Mouse (Mus musculus) limb, embryonic 11.5 days (tissue): ENCODE measurements around the gene Diaph2. TPM values are rescaled to one million over a fixed set of nuclear protein-coding genes. Genes with fewer than 3 reads are reported as not detected.
"Not testable (repeated sequence)": the region's sequence is repeated elsewhere in the genome, so short reads cannot be mapped to it uniquely, and the experiment has no call there.

Source experiments
- ATAC-seq: fragments of 200-750 bp; cut with Nextera tagmentation; 2 replicates; pipeline ENCODE4 v1.8.0; 2017; ENCODE audit warnings: low read depth; ENCODE audit not compliant: insufficient number of reproducible peaks, low FRiP score, low TSS enrichment
- DNase-seq: peaks from one replicate; pipeline ENCODE4 v3.0.0-alpha.2; 2015; ENCODE audit warnings: low spot score
- H3K27ac ChIP-seq: fragments of 300-500 bp; sonication (generic); replicated peaks from 2 replicates; pipeline ENCODE4 v1.5.1; 2014; ENCODE audit warnings: low read depth, mild to moderate bottlenecking, low read length
- H3K27me3 ChIP-seq: fragments of 300-500 bp; sonication (generic); 2 replicates; pipeline ENCODE4 v1.6.1; 2014; ENCODE audit warnings: mild to moderate bottlenecking, low read length, mixed read lengths; ENCODE audit not compliant: control insufficient read depth, insufficient read depth
- H3K36me3 ChIP-seq: fragments of 300-500 bp; sonication (generic); 2 replicates; pipeline ENCODE4 v1.6.1; 2014; ENCODE audit warnings: mild to moderate bottlenecking, low read length, moderate library complexity, mixed read lengths; ENCODE audit not compliant: control insufficient read depth, insufficient read depth
- H3K4me1 ChIP-seq: fragments of 300-500 bp; sonication (generic); 2 replicates; pipeline ENCODE4 v1.6.1; 2014; ENCODE audit warnings: low read length, mixed read lengths; ENCODE audit not compliant: control insufficient read depth, insufficient read depth
- H3K4me2 ChIP-seq: fragments of 300-500 bp; sonication (generic); 2 replicates; pipeline ENCODE4 v1.6.1; 2014; ENCODE audit warnings: low read depth, mild to moderate bottlenecking, moderate library complexity; ENCODE audit not compliant: severe bottlenecking
- H3K4me3 ChIP-seq: fragments of 300-500 bp; sonication (generic); 2 replicates; pipeline ENCODE4 v1.5.1; 2014; ENCODE audit warnings: low read depth, low read length
- H3K9ac ChIP-seq: fragments of 300-500 bp; sonication (generic); 2 replicates; pipeline ENCODE4 v1.6.1; 2014; ENCODE audit warnings: mild to moderate bottlenecking, low read length
- H3K9me3 ChIP-seq: fragments of 300-500 bp; sonication (generic); 2 replicates; pipeline ENCODE4 v1.6.1; 2016; ENCODE audit warnings: low read length; ENCODE audit not compliant: control insufficient read depth
- WGBS: fragments of 180-500 bp; shearing (Covaris S2); extraction: QIAGEN DNeasy Blood & Tissue Kit; methylation state at CpG from one replicate; pipeline ENCODE4 v1.1.7; 2014; 5-methylcytosine and 5-hydroxymethylcytosine counted together
- polyA plus RNA-seq: library from polyadenylated mRNA; unstranded; fragments of >200 nt; fragmentation: Nextera tagmentation; extraction: Ambion mirVana; gene quantifications from 2 replicates; pipeline ENCODE4 v1.2.1, GENCODE M21; 2014

Diaph2 gene
- polyA plus RNA-seq, 1 experiment from 2014 or later: 3.5 TPM

DNA sequence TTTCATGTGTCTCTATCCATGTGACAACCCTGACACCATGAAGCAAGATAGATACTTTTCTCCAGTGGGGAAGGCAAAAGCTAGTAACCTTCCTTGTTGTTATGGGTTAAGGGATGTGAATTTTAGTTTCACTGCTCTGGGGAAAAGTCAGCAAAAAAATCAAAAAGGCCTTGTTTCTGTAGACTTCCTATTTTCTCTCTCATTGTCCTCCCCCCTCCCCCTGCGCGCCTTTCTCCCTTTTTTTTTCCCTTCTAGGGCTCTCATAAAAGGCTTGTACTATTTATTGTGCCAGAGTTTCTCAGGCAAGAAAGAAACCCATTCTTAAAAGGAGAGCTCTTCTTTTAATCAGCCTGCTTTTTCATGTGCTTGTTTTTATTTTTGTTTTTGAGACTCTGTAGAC is 438.9 kb downstream of the Diaph2 start:
- DNase-seq (no peak), ATAC-seq (no peak)
- 67% methylated on average over 2 of the region's 2 CpGs for WGBS
- Histone ChIP-seq H3K4me2 (no peak overlapping the region), H3K4me1 (no peaks in the 10 kb centered on the region), H3K36me3 (no peaks in the 10 kb centered on the region), H3K9me3 (no peaks in the 10 kb centered on the region), H3K27ac (no peak overlapping the region), H3K4me3 (no peak overlapping the region), H3K27me3 (no peaks in the 10 kb centered on the region), H3K9ac (no peak overlapping the region)

DNA sequence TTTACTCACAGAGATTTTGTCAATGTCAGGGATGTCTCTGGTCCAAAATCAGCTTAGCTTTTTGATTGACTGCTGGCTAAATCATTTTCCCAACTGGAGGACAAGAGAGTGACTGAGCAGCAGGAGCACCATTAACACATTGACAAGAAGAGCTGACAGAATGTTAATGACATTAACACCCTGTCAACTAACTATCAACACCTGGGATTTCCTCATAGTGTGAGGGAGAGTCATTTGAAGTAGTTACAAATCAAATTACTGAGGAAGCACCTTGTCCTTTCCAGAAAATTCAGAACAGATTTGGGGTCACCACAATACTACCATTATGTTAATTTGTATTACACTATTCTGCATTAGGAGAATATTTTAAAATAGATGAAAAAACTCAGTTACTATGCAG is 439.7 kb downstream of the Diaph2 start:
- H3K27ac ChIP-seq: no peak overlapping the region
- no peak overlapping the region for H3K4me2 ChIP-seq
- H3K4me3 ChIP-seq: no peak overlapping the region
- H3K4me1 ChIP-seq: no peaks in the 10 kb centered on the region
- ATAC-seq (no peak), DNase-seq (no peak)
- H3K27me3 ChIP-seq: no peaks in the 10 kb centered on the region
- no peaks in the 10 kb centered on the region for H3K9me3 ChIP-seq
- no peak overlapping the region for H3K9ac ChIP-seq
- no peaks in the 10 kb centered on the region for H3K36me3 ChIP-seq

DNA sequence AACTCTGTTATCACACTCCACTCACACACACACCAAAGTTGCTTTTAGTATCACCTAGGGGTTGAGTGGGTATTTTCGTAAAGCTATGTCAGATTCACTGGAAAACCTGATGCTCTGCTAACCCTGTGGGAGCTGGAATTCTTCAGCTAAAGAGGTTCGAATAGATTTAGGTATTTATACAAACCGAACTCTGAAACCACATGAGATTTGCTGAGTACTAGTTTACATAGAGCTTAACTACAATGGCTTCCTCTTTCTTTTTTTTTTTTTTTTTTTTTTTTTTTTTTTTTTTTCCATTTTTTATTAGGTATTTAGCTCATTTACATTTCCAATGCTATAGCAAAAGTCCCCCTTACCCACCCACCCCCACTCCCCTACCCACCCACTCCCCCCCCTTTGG is 447.9 kb downstream of the Diaph2 start:
- H3K27ac ChIP-seq, H3K9ac ChIP-seq, H3K4me2 ChIP-seq, H3K36me3 ChIP-seq, H3K4me3 ChIP-seq, H3K27me3 ChIP-seq, H3K4me1 ChIP-seq, ATAC-seq, DNase-seq, H3K9me3 ChIP-seq: not testable (repeated sequence)
- WGBS: 84% methylated on average over 3 of the region's 3 CpGs

- Histone ChIP-seq H3K27me3 (no peaks in the 10 kb centered on the region), H3K27ac (no peak overlapping the region), H3K36me3 (no peaks in the 10 kb centered on the region), H3K4me3 (no peak overlapping the region), H3K4me1 (no peaks in the 10 kb centered on the region), H3K9me3 (no peaks in the 10 kb centered on the region), H3K4me2 (no peak overlapping the region), H3K9ac (no peak overlapping the region)
- no peak for DNase-seq
- WGBS: 89% methylated on average over 2 of the region's 2 CpGs
- no peak for ATAC-seq
These were observed 455.7 kb downstream of the Diaph2 start for GRCm38 (mm10) chrX:130205243-130205642.

DNA sequence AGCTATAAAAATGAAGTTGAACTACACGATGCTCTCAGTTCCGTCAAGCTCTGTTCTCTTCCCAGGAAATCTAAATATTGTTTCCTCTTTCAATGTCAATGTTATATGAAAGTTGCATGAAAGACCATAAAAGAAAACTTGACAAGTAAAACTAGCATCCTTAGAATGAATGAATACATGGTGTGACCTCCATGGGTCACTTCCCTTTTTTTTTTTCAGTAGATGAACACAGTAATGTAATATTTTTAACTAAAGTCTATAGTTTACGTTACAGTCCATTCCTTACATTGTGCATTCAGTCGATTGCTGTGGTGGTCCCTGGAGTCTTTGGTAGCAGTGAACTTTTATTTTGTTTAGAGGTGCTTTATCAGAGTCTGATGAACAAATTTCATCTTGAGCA is 462.7 kb downstream of the Diaph2 start:
- no peaks in the 10 kb centered on the region for H3K9me3 ChIP-seq
- H3K27me3 ChIP-seq: no peaks in the 10 kb centered on the region
- DNase-seq (no peak), ATAC-seq (no peak)
- no peak overlapping the region for H3K4me3 ChIP-seq
- no peak overlapping the region for H3K27ac ChIP-seq
- 90% methylated on average over 4 of the region's 4 CpGs for WGBS
- no peak overlapping the region for H3K9ac ChIP-seq
- no peaks in the 10 kb centered on the region for H3K4me1 ChIP-seq
- no peaks in the 10 kb centered on the region for H3K36me3 ChIP-seq
- H3K4me2 ChIP-seq: no peak overlapping the region

GRCm38 (mm10) chrX:130212759-130213158 is 463.2 kb downstream of the Diaph2 start:
- ATAC-seq (no peak), DNase-seq (no peak)
- no peak overlapping the region for H3K4me3 ChIP-seq
- no peaks in the 10 kb centered on the region for H3K4me1 ChIP-seq
- no peaks in the 10 kb centered on the region for H3K36me3 ChIP-seq
- no peak overlapping the region for H3K4me2 ChIP-seq
- H3K9me3 ChIP-seq: no peaks in the 10 kb centered on the region
- H3K27ac ChIP-seq: no peak overlapping the region
- 84% methylated on average over 4 of the region's 4 CpGs for WGBS
- no peaks in the 10 kb centered on the region for H3K27me3 ChIP-seq
- H3K9ac ChIP-seq: no peak overlapping the region

DNA sequence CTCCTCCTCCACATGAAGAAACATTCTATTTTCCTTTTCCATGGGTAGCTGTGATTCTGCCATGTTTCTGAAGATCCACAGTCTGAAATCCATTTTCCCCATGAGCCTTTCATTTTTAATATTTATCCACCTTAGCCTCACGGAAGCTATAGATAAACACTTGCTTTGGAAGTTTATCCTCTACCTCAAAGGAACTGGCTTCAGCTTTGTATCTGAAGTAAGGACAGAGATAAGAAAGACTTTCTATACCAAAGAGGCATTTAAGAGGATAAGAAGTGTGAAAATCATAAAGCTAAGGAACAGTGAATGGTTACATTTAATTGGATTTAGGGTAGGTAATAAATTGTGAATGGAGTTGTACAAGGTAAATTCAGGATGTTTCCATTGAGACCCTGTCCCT is 480.5 kb downstream of the Diaph2 start:
- WGBS: 89% methylated on average over 1 of the region's 1 CpGs
- Histone ChIP-seq H3K27ac (no peak overlapping the region), H3K4me2 (no peak overlapping the region), H3K4me1 (no peaks in the 10 kb centered on the region), H3K9ac (no peak overlapping the region), H3K4me3 (no peak overlapping the region), H3K36me3 (no peaks in the 10 kb centered on the region), H3K27me3 (no peaks in the 10 kb centered on the region), H3K9me3 (no peaks in the 10 kb centered on the region)
- no peak for DNase-seq
- ATAC-seq: no peak

DNA sequence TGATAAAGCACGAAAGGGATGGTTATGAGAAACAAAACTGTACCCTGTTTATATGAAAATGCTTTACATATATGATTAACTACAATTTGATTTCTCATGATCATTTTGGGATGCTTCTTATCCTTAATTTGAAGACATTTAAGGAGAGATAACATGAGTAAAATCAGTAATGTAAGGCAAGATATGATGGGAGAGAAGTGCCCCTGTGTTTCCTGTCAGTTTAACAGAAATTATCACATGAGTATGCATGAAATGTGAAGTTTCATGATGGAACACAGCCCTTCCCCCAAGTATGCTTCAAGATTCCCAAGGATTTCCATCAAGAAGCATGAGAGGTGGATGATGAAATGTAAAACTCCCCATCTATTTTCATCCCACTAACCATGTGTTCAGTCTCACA is 485.6 kb downstream of the Diaph2 start:
- 85% methylated on average over 1 of the region's 1 CpGs for WGBS
- H3K27ac ChIP-seq: no peak overlapping the region
- ATAC-seq: no peak
- H3K27me3 ChIP-seq: no peaks in the 10 kb centered on the region
- no peak for DNase-seq
- H3K9me3 ChIP-seq: no peaks in the 10 kb centered on the region
- H3K4me2 ChIP-seq: no peak overlapping the region
- no peak overlapping the region for H3K4me3 ChIP-seq
- no peaks in the 10 kb centered on the region for H3K36me3 ChIP-seq
- H3K9ac ChIP-seq: no peak overlapping the region
- no peaks in the 10 kb centered on the region for H3K4me1 ChIP-seq

DNA sequence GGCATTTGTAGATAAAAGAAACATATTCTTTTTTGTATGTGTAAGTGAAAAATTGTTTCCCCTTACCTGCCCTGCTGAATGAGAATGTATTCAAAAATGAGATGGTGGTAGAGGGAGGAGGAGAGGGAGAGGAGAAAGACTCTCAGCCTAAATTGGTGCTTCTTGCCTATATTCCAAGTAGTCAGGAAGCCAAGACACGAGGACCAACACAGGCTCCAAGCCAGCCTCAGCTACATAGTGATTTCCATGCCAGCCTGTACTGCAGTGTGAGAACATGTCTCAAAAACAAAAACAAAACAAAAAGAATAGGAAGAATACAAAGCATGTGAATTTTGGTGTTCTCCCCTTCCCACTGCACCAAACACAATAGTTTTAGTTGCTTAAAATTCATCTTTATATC is 497.1 kb downstream of the Diaph2 start:
- ATAC-seq (no peak), DNase-seq (no peak)
- Histone ChIP-seq H3K27me3 (no peaks in the 10 kb centered on the region), H3K9ac (no peak overlapping the region), H3K9me3 (no peaks in the 10 kb centered on the region), H3K4me1 (no peaks in the 10 kb centered on the region), H3K27ac (no peak overlapping the region), H3K4me2 (no peak overlapping the region), H3K36me3 (no peaks in the 10 kb centered on the region), H3K4me3 (no peak overlapping the region)
- 83% methylated on average over 1 of the region's 1 CpGs for WGBS
